Mouse (Mus musculus) lung, postnatal 0 days (tissue): ENCODE data around the gene Uxt. TPM values are rescaled to one million over a fixed set of nuclear protein-coding genes. Genes with fewer than 3 reads are reported as not detected.
A peak's percentile ranks its signal among the peaks of the same experiment; 100 is the strongest.

Experiments used
- ATAC-seq: fragments of 200-750 bp; cut with Nextera tagmentation; 2 replicates; pipeline ENCODE4 v1.8.0; 2017; ENCODE audit warnings: moderate library complexity
- DNase-seq: peaks from one replicate; pipeline ENCODE4 v3.0.0-alpha.2; 2016; ENCODE audit warnings: low spot score
- H3K27ac ChIP-seq: fragments of 300-500 bp; sonication (generic); 2 replicates; pipeline ENCODE4 v1.5.1; 2014; ENCODE audit warnings: antibody characterized with exemption, mild to moderate bottlenecking, low read length, mixed read lengths
- H3K27me3 ChIP-seq: fragments of 300-500 bp; sonication (generic); replicated peaks from 2 replicates; pipeline ENCODE4 v1.6.1; 2014; ENCODE audit warnings: low read length, mixed read lengths; ENCODE audit not compliant: insufficient read depth
- H3K36me3 ChIP-seq: fragments of 300-500 bp; sonication (generic); 2 replicates; pipeline ENCODE4 v1.6.1; 2014; ENCODE audit warnings: low read length, mixed read lengths; ENCODE audit not compliant: insufficient read depth
- H3K4me1 ChIP-seq: fragments of 300-500 bp; sonication (generic); 2 replicates; pipeline ENCODE4 v1.6.1; 2014; ENCODE audit warnings: antibody characterized with exemption, low read depth, low read length, mixed read lengths; ENCODE audit not compliant: insufficient read depth
- H3K4me2 ChIP-seq: fragments of 300-500 bp; sonication (generic); replicated peaks from 2 replicates; pipeline ENCODE4 v1.6.1; 2014; ENCODE audit warnings: low read depth, mild to moderate bottlenecking, low read length, moderate library complexity, mixed read lengths
- H3K4me3 ChIP-seq: fragments of 300-500 bp; sonication (generic); 2 replicates; pipeline ENCODE4 v1.5.1; 2014; ENCODE audit warnings: low read depth, low read length
- H3K9ac ChIP-seq: fragments of 300-500 bp; sonication (generic); replicated peaks from 2 replicates; pipeline ENCODE4 v1.6.1; 2014; ENCODE audit warnings: low read depth, mild to moderate bottlenecking
- H3K9me3 ChIP-seq: fragments of 300-500 bp; sonication (generic); 2 replicates; pipeline ENCODE4 v1.6.1; 2016; ENCODE audit warnings: low read length, mixed read lengths
- CTCF ChIP-seq: IDR thresholded peaks from 2 replicates; pipeline ENCODE4 v1.5.1; 2016; ENCODE audit warnings: antibody characterized with exemption, mild to moderate bottlenecking
- EP300 ChIP-seq: IDR thresholded peaks from 2 replicates; pipeline ENCODE4 v1.6.1; 2016; ENCODE audit warnings: antibody characterized with exemption, mild to moderate bottlenecking, control low read depth
- WGBS: fragments of 180-500 bp; shearing (Covaris S2); extraction: QIAGEN DNeasy Blood & Tissue Kit; methylation state at CpG from one replicate; pipeline ENCODE4 v1.1.7; 2014; 5-methylcytosine and 5-hydroxymethylcytosine counted together
- polyA plus RNA-seq: library from polyadenylated mRNA; unstranded; fragments of >200 nt; fragmentation: Nextera tagmentation; extraction: Ambion mirVana; gene quantifications from 2 replicates; pipeline ENCODE4 v1.2.1, GENCODE M21; 2015

The Uxt gene
- 55.8 and 69.5 TPM in 2 replicates for polyA plus RNA-seq

- TF ChIP-seq CTCF (peak; percentile 53), EP300 (peak; percentile 47)
- no peaks in the 10 kb centered on the region for H3K4me1 ChIP-seq
- WGBS, result 13% methylated on average over 56 of the region's 57 CpGs
- no peaks in the 10 kb centered on the region for H3K9me3 ChIP-seq
- peak within 1 kb of the TSS; percentile 42 for H3K4me2 ChIP-seq
- H3K27ac ChIP-seq, result peak within 1 kb of the TSS; percentile 81
- DNase-seq (peak; percentile 93), ATAC-seq (peak; percentile 97)
- 0 out of 2 replicates have a peak within 1 kb of the TSS, but pooled peaks have one; percentile 36 for H3K9ac ChIP-seq
- H3K4me3 ChIP-seq, result peak within 1 kb of the TSS; percentile 51
- H3K27me3 ChIP-seq, result no peaks in the 10 kb centered on the region
- H3K36me3 ChIP-seq, result no peaks in the 10 kb centered on the region
Observed at GRCm38 (mm10) chrX:20961477-20962378, at the start of gene Uxt. Gene Uxt (minus strand): TSS chrX:20962017.

- Histone ChIP-seq H3K27ac (no peak overlapping the region), H3K4me2 (no peak overlapping the region), H3K27me3 (no peaks in the 10 kb centered on the region), H3K36me3 (no peaks in the 10 kb centered on the region), H3K4me1 (no peaks in the 10 kb centered on the region), H3K9ac (no peak overlapping the region), H3K4me3 (no peak overlapping the region), H3K9me3 (no peaks in the 10 kb centered on the region)
- ATAC-seq, result no peak
- WGBS, result 50% methylated on average over 1 of the region's 1 CpGs
- DNase-seq, result no peak
- TF ChIP-seq EP300 (no peak), CTCF (no peak)
Observed at GRCm38 (mm10) chrX:20980901-20981300, 19.1 kb upstream of the Uxt start.

- DNase-seq (peak; percentile 96), ATAC-seq (peak; percentile 98)
- Histone ChIP-seq H3K4me1 (no peaks in the 10 kb centered on the region), H3K27ac (peak within 1 kb of the TSS; percentile 43; the same call in 1 of the 2 replicates), H3K4me2 (peak within 1 kb of the TSS; percentile 52), H3K36me3 (no peaks in the 10 kb centered on the region), H3K4me3 (peak within 1 kb of the TSS; percentile 60), H3K9me3 (no peaks in the 10 kb centered on the region), H3K9ac (peak within 1 kb of the TSS; percentile 46; the same call in 1 of the 2 replicates), H3K27me3 (no peaks in the 10 kb centered on the region)
- no peak for TF ChIP-seq CTCF
- no peak for TF ChIP-seq EP300
- 10% methylated on average over 29 of the region's 30 CpGs for WGBS
Observed at GRCm38 (mm10) chrX:20950191-20950880, 11.5 kb downstream of the Uxt start, which contains the start of gene Elk1. Gene Elk1 (minus strand): TSS chrX:20950608.

- 20% methylated on average over 4 of the region's 4 CpGs for whole genome bisulfite sequencing
- no peaks in the 10 kb centered on the region for H3K9me3 ChIP-seq
- TF ChIP-seq CTCF, result peak; percentile 65
- TF ChIP-seq EP300, result no peak
- H3K4me3 ChIP-seq, result no peak overlapping the region
- no peak overlapping the region for H3K27ac ChIP-seq
- H3K36me3 ChIP-seq, result no peaks in the 10 kb centered on the region
- no peaks in the 10 kb centered on the region for H3K4me1 ChIP-seq
- ATAC-seq (no peak), DNase-seq (peak; percentile 51)
- no peaks in the 10 kb centered on the region for H3K27me3 ChIP-seq
- H3K4me2 ChIP-seq, result no peak overlapping the region
- no peak overlapping the region for H3K9ac ChIP-seq
Observed at GRCm38 (mm10) chrX:20946055-20946454, 15.8 kb downstream of the Uxt start.

- Histone ChIP-seq H3K4me2 (no peak overlapping the region), H3K36me3 (no peaks in the 10 kb centered on the region), H3K27ac (no peak overlapping the region), H3K4me3 (no peak overlapping the region), H3K27me3 (no peaks in the 10 kb centered on the region), H3K9me3 (no peaks in the 10 kb centered on the region), H3K9ac (no peak overlapping the region), H3K4me1 (no peaks in the 10 kb centered on the region)
- ATAC-seq (no peak), DNase-seq (peak; percentile 29)
- TF ChIP-seq CTCF, result no peak
- no peak for TF ChIP-seq EP300
- 86% methylated on average over 1 of the region's 1 CpGs for WGBS
Observed at GRCm38 (mm10) chrX:20931963-20932362, 29.9 kb downstream of the Uxt start.

GRCm38 (mm10) chrX:20931364-20931763 lies 30.5 kb downstream of the Uxt start, which contains the start of gene Cfp:
Gene Cfp (minus strand): TSS chrX:20931555.
- Histone ChIP-seq H3K9me3 (no peaks in the 10 kb centered on the region), H3K4me2 (no peak within 1 kb of the TSS), H3K36me3 (no peaks in the 10 kb centered on the region), H3K4me3 (no peak within 1 kb of the TSS), H3K27me3 (no peaks in the 10 kb centered on the region), H3K4me1 (no peaks in the 10 kb centered on the region), H3K9ac (no peak within 1 kb of the TSS), H3K27ac (no peak within 1 kb of the TSS)
- WGBS, result 67% methylated on average over 1 of the region's 1 CpGs
- no peak for ATAC-seq
- DNase-seq, result peak; percentile 21
- TF ChIP-seq EP300 (no peak), CTCF (no peak)
